Mouse (Mus musculus) CH12.LX (cell line): ENCODE data around the gene Ptprg. TPM values are rescaled to one million over a fixed set of nuclear protein-coding genes. Genes with fewer than 3 reads are reported as not detected.

Source experiments
- DNase-seq: peaks from one replicate; pipeline ENCODE4 v3.0.0-alpha.2; 2013; ENCODE audit errors: extremely low read depth
- H3K27ac ChIP-seq: 2 replicates; pipeline ENCODE4 v1.5.1; 2012; ENCODE audit warnings: low read depth, mild to moderate bottlenecking, control low read depth, moderate library complexity; ENCODE audit not compliant: insufficient read depth
- H3K27me3 ChIP-seq: replicated peaks from 2 replicates; pipeline ENCODE3; 2012; ENCODE audit warnings: inconsistent platforms
- H3K36me3 ChIP-seq, 2 experiments: replicated peaks in 1 of 2; 2 replicates each; pipeline versions ENCODE3 to v1.6.1; 2012; ENCODE audit warnings: inconsistent platforms in 1 of 2, low read length in 1 of 2, mild to moderate bottlenecking in 1 of 2, mixed read lengths in 1 of 2, moderate library complexity in 1 of 2; ENCODE audit not compliant: control insufficient read depth in 1 of 2, insufficient read depth in 1 of 2
- H3K4me1 ChIP-seq, 2 experiments: 2 replicates each; pipeline ENCODE4 v1.6.1; 2012; ENCODE audit warnings: inconsistent platforms in 1 of 2, moderate library complexity in 1 of 2; ENCODE audit not compliant: insufficient read depth in 2 of 2, control insufficient read depth in 1 of 2
- H3K4me2 ChIP-seq: 2 replicates; pipeline ENCODE4 v1.6.1; 2012; ENCODE audit warnings: low read depth, mild to moderate bottlenecking, control low read depth; ENCODE audit not compliant: poor library complexity, insufficient read depth, severe bottlenecking
- H3K4me3 ChIP-seq, 3 experiments: fragments of 150-350 bp in 1 of 3; sonication (generic) in 1 of 3; replicated peaks in 1 of 3; 2 replicates each; pipeline versions ENCODE3 to v1.5.1; 2011 to 2012; ENCODE audit warnings: low read depth in 2 of 3, low read length in 2 of 3, mild to moderate bottlenecking in 2 of 3, moderate library complexity in 2 of 3, control low read depth in 1 of 3, improper control_type of control experiment in 1 of 3, inconsistent platforms in 1 of 3, mixed read lengths in 1 of 3; ENCODE audit not compliant: poor library complexity in 1 of 3
- H3K79me2 ChIP-seq: replicated peaks from 2 replicates; pipeline ENCODE4 v1.6.1; 2012; ENCODE audit warnings: mild to moderate bottlenecking, moderate library complexity; ENCODE audit not compliant: control insufficient read depth, poor library complexity, insufficient read depth, severe bottlenecking; ENCODE audit errors: extremely low read depth
- H3K9ac ChIP-seq: 2 replicates; pipeline ENCODE4 v1.6.1; 2012; ENCODE audit warnings: low read depth, mild to moderate bottlenecking, control low read depth, moderate library complexity; ENCODE audit not compliant: insufficient read depth
- H3K9me3 ChIP-seq: replicated peaks from 2 replicates; pipeline ENCODE3; 2012; ENCODE audit warnings: low read length, inconsistent platforms, mixed read lengths
- CHD2 ChIP-seq: IDR thresholded peaks from 2 replicates; pipeline ENCODE4 v1.6.1; 2011; ENCODE audit warnings: low read length, improper control_type of control experiment
- CTCF ChIP-seq, 2 experiments: IDR thresholded peaks in 1 of 2; conservative IDR thresholded peaks in 1 of 2; 2 replicates each; pipeline ENCODE4 v1.5.1; 2011 to 2012; ENCODE audit warnings: low read depth in 2 of 2, low read length in 2 of 2, improper control_type of control experiment in 1 of 2, inconsistent platforms in 1 of 2, mild to moderate bottlenecking in 1 of 2, moderate library complexity in 1 of 2
- EP300 ChIP-seq: IDR thresholded peaks from 2 replicates; pipeline ENCODE4 v1.6.1; 2011; ENCODE audit warnings: low read length, improper control_type of control experiment
- JUN ChIP-seq: IDR thresholded peaks from 2 replicates; pipeline ENCODE4 v1.6.1; 2011; ENCODE audit warnings: low read depth, mild to moderate bottlenecking, low read length, improper control_type of control experiment, moderate library complexity; ENCODE audit not compliant: insufficient read depth
- KAT2A ChIP-seq: IDR thresholded peaks from 2 replicates; pipeline ENCODE4 v1.6.1; 2012; ENCODE audit warnings: low read length, improper control_type of control experiment, inconsistent platforms; ENCODE audit not compliant: insufficient replicate concordance
- MAFK ChIP-seq: IDR thresholded peaks from 2 replicates; pipeline ENCODE4 v1.6.1; 2011; ENCODE audit warnings: low read length, improper control_type of control experiment; ENCODE audit not compliant: insufficient replicate concordance
- MAX ChIP-seq: IDR thresholded peaks from 2 replicates; pipeline ENCODE4 v1.6.1; 2011; ENCODE audit warnings: low read length, improper control_type of control experiment
- MXI1 ChIP-seq: IDR thresholded peaks from 2 replicates; pipeline ENCODE4 v1.6.1; 2011; ENCODE audit warnings: mild to moderate bottlenecking, low read depth, low read length, improper control_type of control experiment
- MYC ChIP-seq: IDR thresholded peaks from 2 replicates; pipeline ENCODE4 v1.6.1; 2011; ENCODE audit warnings: low read depth, mild to moderate bottlenecking, improper control_type of control experiment, low read length
- NELFE ChIP-seq: IDR thresholded peaks from 2 replicates; pipeline ENCODE4 v1.6.1; 2011; ENCODE audit warnings: low read depth, low read length, improper control_type of control experiment
- PAX5 ChIP-seq: IDR thresholded peaks from 2 replicates; pipeline ENCODE4 v1.6.1; 2012; ENCODE audit warnings: low read length, inconsistent platforms, mixed read lengths
- POLR2A ChIP-seq: IDR thresholded peaks from 2 replicates; pipeline ENCODE4 v1.6.1; 2011; ENCODE audit warnings: low read depth, mild to moderate bottlenecking, improper control_type of control experiment, low read length
- POLR2AphosphoS2 ChIP-seq: IDR thresholded peaks from 2 replicates; pipeline ENCODE4 v1.6.1; 2011; ENCODE audit warnings: low read depth, low read length, improper control_type of control experiment
- RAD21 ChIP-seq: IDR thresholded peaks from 2 replicates; pipeline ENCODE4 v1.6.1; 2011; ENCODE audit warnings: low read depth, mild to moderate bottlenecking, low read length, improper control_type of control experiment, moderate library complexity
- SMC3 ChIP-seq: IDR thresholded peaks from 2 replicates; pipeline ENCODE4 v1.6.1; 2011; ENCODE audit warnings: low read depth, low read length, improper control_type of control experiment
- TBP ChIP-seq: conservative IDR thresholded peaks from 2 replicates; pipeline ENCODE4 v1.6.1; 2011; ENCODE audit warnings: low read depth, low read length, improper control_type of control experiment
- TCF12 ChIP-seq: IDR thresholded peaks from 2 replicates; pipeline ENCODE4 v1.6.1; 2014; ENCODE audit warnings: low read depth, mild to moderate bottlenecking, inconsistent platforms, low read length, improper control_type of control experiment
- USF1 ChIP-seq: IDR thresholded peaks from 2 replicates; pipeline ENCODE4 v1.6.1; 2014; ENCODE audit warnings: low read depth, mild to moderate bottlenecking, inconsistent platforms, low read length, improper control_type of control experiment
- ZMIZ1 ChIP-seq: IDR thresholded peaks from 2 replicates; pipeline ENCODE4 v1.6.1; 2012; ENCODE audit warnings: low read depth, mild to moderate bottlenecking, inconsistent platforms, low read length, improper control_type of control experiment
- ZNF384 ChIP-seq: IDR thresholded peaks from 2 replicates; pipeline ENCODE4 v1.6.1; 2012; ENCODE audit warnings: low read depth, low read length, improper control_type of control experiment, inconsistent platforms
- dilution Hi-C: fragments of 300-500 bp; cut with MboI; formaldehyde crosslinking; loops from 2 replicates; pipeline ENCODE4 v1.14.3; 2020; ENCODE audit warnings: low sequenced_read_pairs; ENCODE audit not compliant: extremely low pct_unique_long_range_greater_than_20kb, extremely low pct_ligation_motif_present
- in situ Hi-C: fragments of 300-500 bp; cut with MboI; formaldehyde crosslinking; loops from 3 replicates; pipeline ENCODE4 v1.14.3; 2019; ENCODE audit warnings: low sequenced_read_pairs, low pct_ligation_motif_present, low pct_unique_long_range_greater_than_20kb, mixed read lengths
- polyA plus RNA-seq: library from polyadenylated mRNA; unstranded; fragments of >175 nt; gene quantifications from 2 replicates; pipeline ENCODE4 v1.2.1, GENCODE M21; 2012; ENCODE audit warnings: low read depth; ENCODE audit not compliant: insufficient read length
- total RNA-seq, 2 experiments: library from RNA; depleted of rRNA; stranded (reverse); fragments of 300-350 nt in 1 of 2; fragments of >200 nt in 1 of 2; gene quantifications; 2 replicates each; pipeline ENCODE4 v1.2.3; 2012 to 2014

The Ptprg gene
- total and polyA plus RNA-seq, 3 experiments, result 0.08 TPM; not detected in 2

DNA sequence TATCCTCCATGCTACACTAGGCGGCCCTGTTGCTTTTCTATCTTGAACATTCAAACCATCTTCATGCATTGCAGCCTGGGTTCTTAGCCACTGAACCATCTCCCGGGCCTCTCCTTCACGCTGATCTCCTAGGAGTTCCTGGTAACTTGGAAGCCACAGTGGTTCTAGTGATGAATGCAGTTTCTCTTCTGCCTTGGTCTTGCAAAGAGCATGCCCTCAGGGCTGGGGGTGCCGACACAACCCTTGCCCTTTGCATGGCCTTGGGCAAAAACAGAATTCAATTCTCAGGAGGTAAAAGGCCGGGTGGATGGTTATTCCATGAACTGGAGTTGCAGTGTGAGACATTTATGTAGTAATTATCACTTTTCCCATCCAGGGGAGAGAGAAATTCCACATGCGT lies 67.0 kb downstream of the Ptprg start:
- Histone ChIP-seq H3K9me3 (peaks cover 74% of the 10 kb centered on the region), H3K4me2 (no peak overlapping the region), H3K4me1 (no peaks in the 10 kb centered on the region), H3K79me2 (no peaks in the 10 kb centered on the region), H3K27ac (no peak overlapping the region), H3K27me3 (no peaks in the 10 kb centered on the region), H3K36me3 (no peaks in the 10 kb centered on the region), H3K4me3 (no peak overlapping the region), H3K9ac (no peak overlapping the region)
- TF ChIP-seq SMC3 (no peak), MYC (no peak), TCF12 (no peak), CTCF (conservative IDR thresholded peaks at IDR 0.05 in 1 of 2, IDR thresholded peaks at IDR 0.05 in 1 of 2; ENCODE audit: low read depth in 2 of 2, low read length in 2 of 2) (no peak), MAFK (no peak), ZMIZ1 (no peak), RAD21 (no peak), ZNF384 (no peak)
- DNase-seq, result no peak
- in situ Hi-C loops (no loop called here), dilution Hi-C loops (no loop called here)

DNA sequence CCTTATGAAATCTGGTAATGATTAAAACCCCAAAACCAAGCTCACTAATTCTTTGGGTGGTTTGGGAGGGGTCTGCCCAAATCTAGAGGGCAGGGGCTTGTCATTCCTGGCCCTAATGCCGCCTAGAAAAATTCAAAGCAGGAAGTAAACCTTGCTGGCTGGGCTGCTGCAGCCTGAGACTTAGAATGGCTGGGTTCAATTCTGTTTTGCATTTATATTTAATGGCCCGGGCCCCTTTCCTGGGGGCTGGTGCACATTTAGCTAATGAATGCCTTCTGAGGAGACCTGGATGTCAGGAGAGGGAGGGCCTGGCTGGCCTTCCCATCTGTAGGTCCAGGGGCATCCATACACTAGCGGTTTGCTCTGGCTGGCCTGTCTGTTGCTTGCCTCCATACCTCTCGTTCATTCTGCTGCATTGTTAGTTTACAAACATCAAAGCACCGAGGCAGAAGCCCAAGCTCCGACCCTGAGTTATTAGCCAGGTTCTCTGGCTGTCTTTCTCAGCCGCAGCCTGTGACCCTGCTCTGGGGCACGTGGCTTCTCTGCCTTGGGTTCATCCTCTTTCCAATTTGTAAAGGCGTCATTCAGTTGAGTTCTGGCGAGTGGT lies 67.7 kb downstream of the Ptprg start:
- H3K9ac ChIP-seq, result no peak overlapping the region
- H3K4me2 ChIP-seq, result no peak overlapping the region
- H3K4me1 ChIP-seq, result no peaks in the 10 kb centered on the region
- no peaks in the 10 kb centered on the region for H3K36me3 ChIP-seq
- DNase-seq, result no peak
- H3K9me3 ChIP-seq, result peaks cover 68% of the 10 kb centered on the region
- no peak overlapping the region for H3K27ac ChIP-seq
- dilution Hi-C loops, result no loop called here
- in situ Hi-C loops, result no loop called here
- H3K79me2 ChIP-seq, result no peaks in the 10 kb centered on the region
- TF ChIP-seq PAX5, result no peak
- TF ChIP-seq MYC, result no peak
- TF ChIP-seq ZNF384, result no peak
- TF ChIP-seq NELFE, result no peak
- no peak for TF ChIP-seq KAT2A
- TF ChIP-seq MAFK, result no peak
- no peak for TF ChIP-seq MXI1
- no peak for TF ChIP-seq EP300
- no peak for TF ChIP-seq MAX
- no peak for TF ChIP-seq USF1
- no peak for TF ChIP-seq POLR2A
- TF ChIP-seq CHD2, result no peak
- no peak for TF ChIP-seq JUN
- no peak for TF ChIP-seq POLR2AphosphoS2
- TF ChIP-seq TBP, result no peak
- no peak overlapping the region for H3K4me3 ChIP-seq
- no peaks in the 10 kb centered on the region for H3K27me3 ChIP-seq
